Mouse (Mus musculus): ENCODE results near the gene 9230104L09Rik.

Gene 9230104L09Rik

GRCm38 (mm10) chr2:148864966-148865365 lies at the start of gene 9230104L09Rik:
Gene 9230104L09Rik (minus strand): TSS chr2:148865038.
- DNase-seq (ENCODE audit: inconsistent ontology term), result no peak

- peak; percentile 53 for DNase-seq (ENCODE audit: inconsistent ontology term)
Measured at GRCm38 (mm10) chr2:148902286-148902685, 37.4 kb upstream of the 9230104L09Rik start.

- DNase-seq (ENCODE audit: inconsistent ontology term), result no peak
Measured at GRCm38 (mm10) chr2:148900305-148900704, 35.5 kb upstream of the 9230104L09Rik start.

- DNase-seq (ENCODE audit: inconsistent ontology term), result no peak
Measured at GRCm38 (mm10) chr2:148896219-148896618, 31.4 kb upstream of the 9230104L09Rik start.

GRCm38 (mm10) chr2:148893107-148893506 lies 28.3 kb upstream of the 9230104L09Rik start:
- DNase-seq (ENCODE audit: inconsistent ontology term), result no peak

- DNase-seq (ENCODE audit: inconsistent ontology term), result peak; percentile 92
Measured at GRCm38 (mm10) chr2:148890021-148890851, 25.4 kb upstream of the 9230104L09Rik start.

- DNase-seq (ENCODE audit: inconsistent ontology term), result no peak
Measured at GRCm38 (mm10) chr2:148889331-148890010, 24.6 kb upstream of the 9230104L09Rik start.

GRCm38 (mm10) chr2:148888872-148889271 lies 24.0 kb upstream of the 9230104L09Rik start:
- no peak for DNase-seq (ENCODE audit: inconsistent ontology term)

GRCm38 (mm10) chr2:148884738-148885137 lies 19.9 kb upstream of the 9230104L09Rik start:
- DNase-seq (ENCODE audit: inconsistent ontology term), result no peak

- DNase-seq (ENCODE audit: inconsistent ontology term), result no peak
Measured at GRCm38 (mm10) chr2:148879199-148879598, 14.4 kb upstream of the 9230104L09Rik start.

GRCm38 (mm10) chr2:148878641-148879130 lies 13.8 kb upstream of the 9230104L09Rik start:
- peak; percentile 85 for DNase-seq (ENCODE audit: inconsistent ontology term)

GRCm38 (mm10) chr2:148877016-148877770 lies 12.4 kb upstream of the 9230104L09Rik start:
- DNase-seq (ENCODE audit: inconsistent ontology term), result no peak

GRCm38 (mm10) chr2:148875335-148875811 lies 10.5 kb upstream of the 9230104L09Rik start, which contains the start of gene Cst3:
Gene Cst3 (minus strand): TSS chr2:148875692.
- peak; percentile 94 for DNase-seq (ENCODE audit: inconsistent ontology term)

GRCm38 (mm10) chr2:148874617-148875334 lies 9.9 kb upstream of the 9230104L09Rik start:
- DNase-seq (ENCODE audit: inconsistent ontology term), result peak; percentile 72

- DNase-seq (ENCODE audit: inconsistent ontology term), result no peak
Measured at GRCm38 (mm10) chr2:148874224-148874616, 9.4 kb upstream of the 9230104L09Rik start.

- DNase-seq (ENCODE audit: inconsistent ontology term), result peak; percentile 58
Measured at GRCm38 (mm10) chr2:148872860-148873259, 8.0 kb upstream of the 9230104L09Rik start.

GRCm38 (mm10) chr2:148870526-148870925 lies 5.7 kb upstream of the 9230104L09Rik start:
- no peak for DNase-seq (ENCODE audit: inconsistent ontology term)

GRCm38 (mm10) chr2:148868959-148869358 lies 4.1 kb upstream of the 9230104L09Rik start:
- DNase-seq (ENCODE audit: inconsistent ontology term), result no peak

GRCm38 (mm10) chr2:148861693-148862092 lies 3.1 kb downstream of the 9230104L09Rik start:
- DNase-seq (ENCODE audit: inconsistent ontology term), result peak; percentile 61

- DNase-seq (ENCODE audit: inconsistent ontology term), result peak; percentile 17
Measured at GRCm38 (mm10) chr2:148860993-148861392, 3.8 kb downstream of the 9230104L09Rik start.

GRCm38 (mm10) chr2:148857506-148857905 lies 7.3 kb downstream of the 9230104L09Rik start:
- DNase-seq (ENCODE audit: inconsistent ontology term), result peak; percentile 87
